Mouse (Mus musculus): ENCODE data around the gene Flt1. TPM values are rescaled to one million over a fixed set of nuclear protein-coding genes. Genes with fewer than 3 reads are reported as not detected.

Gene Flt1
- polyA plus RNA-seq, 1 experiment from 2014 or later = 11.2 TPM

DNA sequence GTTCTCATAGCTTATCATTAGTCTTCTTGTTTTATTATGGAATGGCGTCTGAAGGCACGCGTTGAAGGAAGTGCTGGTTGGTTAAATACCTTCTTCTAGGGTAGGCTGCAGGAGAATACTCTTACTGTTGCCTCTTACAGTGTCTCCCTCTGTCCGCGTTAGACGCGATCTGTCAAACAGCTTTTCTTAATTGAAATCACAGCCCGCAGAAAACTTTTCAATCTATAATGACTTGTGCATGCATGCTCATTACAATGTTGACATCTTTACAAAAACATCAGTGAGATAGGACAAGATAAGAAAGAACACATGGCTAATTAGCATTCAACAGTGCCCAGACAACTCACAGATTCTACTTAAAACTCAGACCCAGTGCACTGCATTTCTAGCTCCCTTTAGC lies 89.9 kb downstream of the Flt1 start:
- DNase-seq (ENCODE audit: low spot score, missing footprints) = peak; percentile 49
- no peak for ATAC-seq (ENCODE audit: low FRiP score)
- no peak overlapping the region for H3K9ac ChIP-seq (ENCODE audit: low read length)
- 86% methylated on average over 8 of the region's 8 CpGs for WGBS
- H3K27me3 ChIP-seq (ENCODE audit: control insufficient read depth, insufficient read depth, low read length) = no peaks in the 10 kb centered on the region
- H3K4me2 ChIP-seq = no peak overlapping the region
- H3K36me3 ChIP-seq (ENCODE audit: control insufficient read depth, insufficient read depth, low read length) = no peaks in the 10 kb centered on the region
- peaks cover 4% of the 10 kb centered on the region; the same call in 1 of the 2 replicates for H3K4me1 ChIP-seq (ENCODE audit: control insufficient read depth, insufficient read depth, low read length)
- no peaks in the 10 kb centered on the region for H3K9me3 ChIP-seq (ENCODE audit: control insufficient read depth, low read length)
- no peak overlapping the region for H3K27ac ChIP-seq (ENCODE audit: low read depth, low read length)
- H3K4me3 ChIP-seq (ENCODE audit: low read depth, low read length) = no peak overlapping the region

GRCm38 (mm10) chr5:147634016-147634415 lies 91.8 kb downstream of the Flt1 start:
- no peak overlapping the region for H3K9ac ChIP-seq (ENCODE audit: low read length)
- H3K4me2 ChIP-seq = peak overlapping the region; percentile 34
- no peak overlapping the region for H3K4me3 ChIP-seq (ENCODE audit: low read depth, low read length)
- 14% methylated on average over 11 of the region's 11 CpGs for WGBS
- no peaks in the 10 kb centered on the region for H3K27me3 ChIP-seq (ENCODE audit: control insufficient read depth, insufficient read depth, low read length)
- no peaks in the 10 kb centered on the region for H3K36me3 ChIP-seq (ENCODE audit: control insufficient read depth, insufficient read depth, low read length)
- ATAC-seq (ENCODE audit: low FRiP score) (peak; percentile 44; the same call in 1 of the 2 replicates), DNase-seq (ENCODE audit: low spot score, missing footprints) (peak; percentile 86)
- no peaks in the 10 kb centered on the region for H3K9me3 ChIP-seq (ENCODE audit: control insufficient read depth, low read length)
- H3K4me1 ChIP-seq (ENCODE audit: control insufficient read depth, insufficient read depth, low read length) = peaks cover 4% of the 10 kb centered on the region; the same call in 1 of the 2 replicates
- H3K27ac ChIP-seq (ENCODE audit: low read depth, low read length) = no peak overlapping the region

GRCm38 (mm10) chr5:147632716-147633115 lies 93.1 kb downstream of the Flt1 start:
- no peak overlapping the region for H3K9ac ChIP-seq (ENCODE audit: low read length)
- no peaks in the 10 kb centered on the region for H3K36me3 ChIP-seq (ENCODE audit: control insufficient read depth, insufficient read depth, low read length)
- H3K4me1 ChIP-seq (ENCODE audit: control insufficient read depth, insufficient read depth, low read length) = peaks cover 4% of the 10 kb centered on the region; the same call in 1 of the 2 replicates
- no peak overlapping the region for H3K4me3 ChIP-seq (ENCODE audit: low read depth, low read length)
- H3K4me2 ChIP-seq = no peak overlapping the region
- 80% methylated on average over 4 of the region's 4 CpGs for WGBS
- no peaks in the 10 kb centered on the region for H3K27me3 ChIP-seq (ENCODE audit: control insufficient read depth, insufficient read depth, low read length)
- no peak for ATAC-seq (ENCODE audit: low FRiP score)
- DNase-seq (ENCODE audit: low spot score, missing footprints) = peak; percentile 56
- no peak overlapping the region for H3K27ac ChIP-seq (ENCODE audit: low read depth, low read length)
- no peaks in the 10 kb centered on the region for H3K9me3 ChIP-seq (ENCODE audit: control insufficient read depth, low read length)

DNA sequence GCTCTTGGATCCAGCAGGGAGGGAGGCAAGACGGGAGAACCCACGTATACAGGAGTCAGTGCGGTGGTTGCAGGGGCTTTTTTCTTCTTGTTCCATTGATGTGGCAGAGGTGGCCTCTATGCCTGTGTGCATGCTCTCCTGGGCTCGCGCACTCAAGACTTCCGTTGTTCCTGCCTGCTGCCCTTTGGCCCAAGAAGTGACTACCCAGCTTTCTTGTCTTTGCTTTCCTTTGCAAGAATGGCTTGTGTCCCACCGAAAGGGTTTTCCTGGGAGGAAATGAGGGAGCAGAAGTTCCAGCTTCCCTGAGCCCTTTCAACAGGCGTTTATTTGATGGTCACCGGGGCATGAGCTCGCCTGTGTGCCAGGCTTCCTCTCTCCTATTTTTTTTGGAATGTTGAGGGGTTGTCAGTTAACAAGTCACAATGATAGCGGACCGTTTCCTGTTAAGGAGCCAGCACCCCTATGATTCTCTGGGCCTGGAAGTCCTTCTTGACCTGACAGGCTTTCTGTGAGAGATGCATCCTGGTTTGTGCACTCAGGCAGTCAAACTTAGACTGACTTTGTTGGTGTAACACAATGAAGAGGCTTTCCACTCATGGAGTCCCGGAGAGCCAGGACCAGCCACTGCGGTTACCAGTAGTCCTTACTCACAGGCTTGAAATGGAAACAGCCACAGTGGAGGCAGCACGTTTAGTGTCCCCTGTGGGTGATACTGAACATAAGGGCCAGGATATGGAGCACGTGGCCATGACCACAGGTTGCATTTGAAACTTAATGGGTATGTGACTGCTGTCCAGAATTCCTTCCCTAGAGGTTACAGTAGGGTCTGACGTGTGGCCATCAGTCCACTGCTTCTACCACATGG lies 95.2 kb downstream of the Flt1 start:
- H3K4me2 ChIP-seq = no peak overlapping the region
- ATAC-seq (ENCODE audit: low FRiP score) (no peak), DNase-seq (ENCODE audit: low spot score, missing footprints) (peak; percentile 60)
- no peaks in the 10 kb centered on the region for H3K9me3 ChIP-seq (ENCODE audit: control insufficient read depth, low read length)
- peaks cover 4% of the 10 kb centered on the region; the same call in 1 of the 2 replicates for H3K4me1 ChIP-seq (ENCODE audit: control insufficient read depth, insufficient read depth, low read length)
- H3K27me3 ChIP-seq (ENCODE audit: control insufficient read depth, insufficient read depth, low read length) = no peaks in the 10 kb centered on the region
- no peak overlapping the region for H3K9ac ChIP-seq (ENCODE audit: low read length)
- no peak overlapping the region for H3K4me3 ChIP-seq (ENCODE audit: low read depth, low read length)
- no peaks in the 10 kb centered on the region for H3K36me3 ChIP-seq (ENCODE audit: control insufficient read depth, insufficient read depth, low read length)
- no peak overlapping the region for H3K27ac ChIP-seq (ENCODE audit: low read depth, low read length)
- 80% methylated on average over 17 of the region's 17 CpGs for WGBS

GRCm38 (mm10) chr5:147626944-147627343 lies 98.9 kb downstream of the Flt1 start:
- DNase-seq (ENCODE audit: low spot score, missing footprints) = peak; percentile 79
- H3K9ac ChIP-seq (ENCODE audit: low read length) = no peak overlapping the region
- H3K4me3 ChIP-seq (ENCODE audit: low read depth, low read length) = no peak overlapping the region
- H3K27ac ChIP-seq (ENCODE audit: low read depth, low read length) = no peak overlapping the region
- no peaks in the 10 kb centered on the region for H3K36me3 ChIP-seq (ENCODE audit: control insufficient read depth, insufficient read depth, low read length)
- H3K4me2 ChIP-seq = no peak overlapping the region
- 50% methylated on average over 2 of the region's 2 CpGs for WGBS
- no peaks in the 10 kb centered on the region for H3K4me1 ChIP-seq (ENCODE audit: control insufficient read depth, insufficient read depth, low read length)
- no peaks in the 10 kb centered on the region for H3K9me3 ChIP-seq (ENCODE audit: control insufficient read depth, low read length)
- H3K27me3 ChIP-seq (ENCODE audit: control insufficient read depth, insufficient read depth, low read length) = no peaks in the 10 kb centered on the region
- ATAC-seq (ENCODE audit: low FRiP score) = no peak

DNA sequence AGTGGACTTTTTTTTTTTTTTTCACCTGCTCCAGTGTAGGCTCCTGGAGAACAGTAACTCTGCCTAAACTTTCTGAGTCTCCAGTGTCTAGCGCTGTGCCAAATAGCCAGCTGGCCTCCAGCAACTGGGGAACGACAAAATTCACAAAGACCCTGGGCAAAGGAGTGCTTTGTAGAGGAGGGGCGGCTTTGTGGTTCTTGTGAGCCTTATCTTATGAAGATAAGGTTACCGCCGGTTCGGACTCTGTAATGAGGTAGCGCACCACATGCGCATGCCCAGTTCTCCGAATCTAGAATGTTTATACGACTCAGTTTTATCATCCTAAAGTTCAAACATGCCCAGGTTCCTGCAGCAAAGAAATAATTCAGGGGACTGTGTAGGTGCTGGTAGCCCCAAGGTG lies 102.1 kb downstream of the Flt1 start:
- Histone ChIP-seq H3K4me1 (ENCODE audit: control insufficient read depth, insufficient read depth, low read length) (no peaks in the 10 kb centered on the region), H3K4me2 (no peak overlapping the region), H3K9ac (ENCODE audit: low read length) (no peak overlapping the region), H3K9me3 (ENCODE audit: control insufficient read depth, low read length) (no peaks in the 10 kb centered on the region), H3K36me3 (ENCODE audit: control insufficient read depth, insufficient read depth, low read length) (no peaks in the 10 kb centered on the region), H3K27ac (ENCODE audit: low read depth, low read length) (no peak overlapping the region), H3K4me3 (ENCODE audit: low read depth, low read length) (no peak overlapping the region), H3K27me3 (ENCODE audit: control insufficient read depth, insufficient read depth, low read length) (no peaks in the 10 kb centered on the region)
- ATAC-seq (ENCODE audit: low FRiP score) (no peak), DNase-seq (ENCODE audit: low spot score, missing footprints) (peak; percentile 71)
- WGBS = 91% methylated on average over 10 of the region's 10 CpGs

DNA sequence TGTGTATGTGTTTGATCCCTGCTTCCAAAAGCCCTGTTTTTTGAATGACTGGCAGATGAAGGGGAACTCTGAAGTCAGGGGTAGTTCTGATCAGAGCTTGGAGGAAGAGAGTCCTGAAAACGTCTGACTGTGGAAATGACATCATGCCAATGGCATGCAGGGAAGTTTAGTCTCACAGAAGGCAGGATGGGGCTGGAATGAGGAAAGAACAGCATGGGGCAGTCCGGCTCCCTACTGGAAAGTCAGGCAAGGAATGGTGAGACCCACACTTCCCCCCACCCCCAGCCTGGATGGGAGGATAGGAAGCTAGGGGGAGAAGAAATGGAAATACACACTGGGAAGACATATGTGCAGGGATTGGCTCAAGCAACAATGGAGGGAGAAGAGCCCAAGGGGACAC lies 105.6 kb downstream of the Flt1 start:
- Histone ChIP-seq H3K4me2 (no peak overlapping the region), H3K4me1 (ENCODE audit: control insufficient read depth, insufficient read depth, low read length) (no peaks in the 10 kb centered on the region), H3K9me3 (ENCODE audit: control insufficient read depth, low read length) (no peaks in the 10 kb centered on the region), H3K36me3 (ENCODE audit: control insufficient read depth, insufficient read depth, low read length) (no peaks in the 10 kb centered on the region), H3K27ac (ENCODE audit: low read depth, low read length) (no peak overlapping the region), H3K4me3 (ENCODE audit: low read depth, low read length) (no peak overlapping the region), H3K27me3 (ENCODE audit: control insufficient read depth, insufficient read depth, low read length) (no peaks in the 10 kb centered on the region), H3K9ac (ENCODE audit: low read length) (no peak overlapping the region)
- ATAC-seq (ENCODE audit: low FRiP score) (no peak), DNase-seq (ENCODE audit: low spot score, missing footprints) (no peak)
- 25% methylated on average over 2 of the region's 2 CpGs for WGBS

GRCm38 (mm10) chr5:147618243-147618642 lies 107.6 kb downstream of the Flt1 start:
- H3K4me1 ChIP-seq (ENCODE audit: control insufficient read depth, insufficient read depth, low read length) = no peaks in the 10 kb centered on the region
- no peak overlapping the region for H3K4me3 ChIP-seq (ENCODE audit: low read depth, low read length)
- H3K27me3 ChIP-seq (ENCODE audit: control insufficient read depth, insufficient read depth, low read length) = no peaks in the 10 kb centered on the region
- H3K4me2 ChIP-seq = no peak overlapping the region
- ATAC-seq (ENCODE audit: low FRiP score) = no peak
- no peaks in the 10 kb centered on the region for H3K9me3 ChIP-seq (ENCODE audit: control insufficient read depth, low read length)
- H3K36me3 ChIP-seq (ENCODE audit: control insufficient read depth, insufficient read depth, low read length) = no peaks in the 10 kb centered on the region
- no peak overlapping the region for H3K9ac ChIP-seq (ENCODE audit: low read length)
- H3K27ac ChIP-seq (ENCODE audit: low read depth, low read length) = no peak overlapping the region
- no peak for DNase-seq (ENCODE audit: low spot score, missing footprints)
- whole genome bisulfite sequencing = 85% methylated on average over 10 of the region's 10 CpGs

DNA sequence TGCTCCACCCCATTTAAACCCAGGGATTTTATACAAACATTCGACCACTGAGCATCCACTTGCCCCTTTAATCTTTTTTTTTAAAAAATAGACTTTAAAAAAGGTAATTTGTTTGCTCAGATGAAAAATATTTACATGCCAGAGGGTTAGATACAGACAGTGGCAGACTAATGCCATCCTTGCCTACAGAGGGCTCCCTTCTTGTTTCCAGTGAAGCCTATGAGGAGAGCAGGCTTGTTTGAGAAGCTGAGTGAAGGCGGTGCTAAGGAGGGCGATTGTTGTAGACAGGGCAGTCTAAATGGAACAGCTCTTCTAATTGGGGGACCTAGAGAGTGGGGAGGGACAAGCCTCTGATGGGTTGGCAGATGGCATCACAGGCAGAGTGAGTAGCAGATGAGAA lies 109.4 kb downstream of the Flt1 start:
- Histone ChIP-seq H3K9ac (ENCODE audit: low read length) (no peak overlapping the region), H3K4me2 (no peak overlapping the region), H3K27me3 (ENCODE audit: control insufficient read depth, insufficient read depth, low read length) (no peaks in the 10 kb centered on the region), H3K27ac (ENCODE audit: low read depth, low read length) (no peak overlapping the region), H3K4me1 (ENCODE audit: control insufficient read depth, insufficient read depth, low read length) (no peaks in the 10 kb centered on the region), H3K4me3 (ENCODE audit: low read depth, low read length) (no peak overlapping the region), H3K36me3 (ENCODE audit: control insufficient read depth, insufficient read depth, low read length) (no peaks in the 10 kb centered on the region), H3K9me3 (ENCODE audit: control insufficient read depth, low read length) (no peaks in the 10 kb centered on the region)
- ATAC-seq (ENCODE audit: low FRiP score) (no peak), DNase-seq (ENCODE audit: low spot score, missing footprints) (no peak)
- 57% methylated on average over 3 of the region's 3 CpGs for WGBS
